Mouse (Mus musculus) heart, postnatal 25 days (tissue): ENCODE data around the gene Asb6. TPM values are rescaled to one million over a fixed set of nuclear protein-coding genes. Genes with fewer than 3 reads are reported as not detected.

ENCODE experiments used
- DNase-seq: peaks from one replicate; pipeline ENCODE4 v3.0.0; 2022; ENCODE audit warnings: low spot score
- intact Hi-C: fragments of 180-260 bp; cut with DNase I; formaldehyde crosslinking; loops from one replicate; pipeline ENCODE4 v1.15.1; 2025
- total RNA-seq, 2 experiments: library from RNA; stranded (reverse); gene quantifications; 2 replicates each; pipeline ENCODE4 v1.2.3; 2021

Gene Asb6
- total RNA-seq, 2 experiments from 2014 or later: 9.3 to 9.5 TPM

GRCm38 (mm10) chr2:30801067-30801852, 28.9 kb downstream of the Asb6 start:
- DNase-seq: no peak
- intact Hi-C loops: no loop called here

GRCm38 (mm10) chr2:30800671-30801066, 29.5 kb downstream of the Asb6 start:
- no peak for DNase-seq
- intact Hi-C loops: no loop called here

GRCm38 (mm10) chr2:30799456-30799855, 30.7 kb downstream of the Asb6 start:
- intact Hi-C loops: no loop called here
- no peak for DNase-seq

- DNase-seq: peak; percentile 68
- intact Hi-C loops: no loop called here
Measured at GRCm38 (mm10) chr2:30796382-30796781, 33.8 kb downstream of the Asb6 start.

GRCm38 (mm10) chr2:30795889-30796275, 34.3 kb downstream of the Asb6 start:
- intact Hi-C loops: loop anchor here (2.0 kb wide), 3 partner anchors 139 to 361 kb away; no protein-coding TSS in a partner anchor
- DNase-seq: no peak

GRCm38 (mm10) chr2:30795271-30795888, 34.8 kb downstream of the Asb6 start:
- intact Hi-C loops: loop anchor here (2.0 kb wide), 3 partner anchors 139 to 361 kb away; no protein-coding TSS in a partner anchor

GRCm38 (mm10) chr2:30794179-30795108, 35.7 kb downstream of the Asb6 start:
- DNase-seq: peak; percentile 87
- intact Hi-C loops: loop anchor here (1.0 to 2.0 kb wide), 4 partner anchors 140 to 360 kb away; no protein-coding TSS in a partner anchor

More at GRCm38 (mm10) chr2:30795271-30795888, 34.8 kb downstream of the Asb6 start:
- DNase-seq: no peak

GRCm38 (mm10) chr2:30792061-30792460, 38.1 kb downstream of the Asb6 start:
- DNase-seq: no peak
- intact Hi-C loops: loop anchor here (2.0 kb wide), 1 partner anchor 71 kb away; no protein-coding TSS in a partner anchor

GRCm38 (mm10) chr2:30787466-30787865, 42.7 kb downstream of the Asb6 start:
- intact Hi-C loops: no loop called here
- DNase-seq: no peak

- intact Hi-C loops: no loop called here
Measured at GRCm38 (mm10) chr2:30784078-30784994, 45.8 kb downstream of the Asb6 start.

GRCm38 (mm10) chr2:30783346-30783745, 46.8 kb downstream of the Asb6 start:
- DNase-seq: peak; percentile 50
- intact Hi-C loops: no loop called here

More at GRCm38 (mm10) chr2:30784078-30784994, 45.8 kb downstream of the Asb6 start:
- DNase-seq: peak; percentile 24

- no peak for DNase-seq
- intact Hi-C loops: no loop called here
Measured at GRCm38 (mm10) chr2:30782312-30783290, 47.5 kb downstream of the Asb6 start.

GRCm38 (mm10) chr2:30779241-30779640, 50.9 kb downstream of the Asb6 start:
- DNase-seq: no peak
- intact Hi-C loops: loop anchor here (5.0 kb wide), 1 partner anchor 342 kb away; no protein-coding TSS in a partner anchor

GRCm38 (mm10) chr2:30778235-30778634, 51.9 kb downstream of the Asb6 start:
- intact Hi-C loops: loop anchor here (5.0 kb wide), 1 partner anchor 341 kb away; no protein-coding TSS in a partner anchor
- DNase-seq: no peak

- intact Hi-C loops: loop anchor here (5.0 kb wide), 1 partner anchor 340 kb away; no protein-coding TSS in a partner anchor
- no peak for DNase-seq
Measured at GRCm38 (mm10) chr2:30777266-30777665, 52.9 kb downstream of the Asb6 start.

GRCm38 (mm10) chr2:30775955-30776354, 54.2 kb downstream of the Asb6 start:
- no peak for DNase-seq
- intact Hi-C loops: loop anchor here (5.0 kb wide), 1 partner anchor 339 kb away; no protein-coding TSS in a partner anchor

- intact Hi-C loops: no loop called here
- no peak for DNase-seq
Measured at GRCm38 (mm10) chr2:30773313-30774005, 56.7 kb downstream of the Asb6 start.
